Comparison of ENCODE assay signal across 15 mouse cellular contexts in the genomic region with DNA sequence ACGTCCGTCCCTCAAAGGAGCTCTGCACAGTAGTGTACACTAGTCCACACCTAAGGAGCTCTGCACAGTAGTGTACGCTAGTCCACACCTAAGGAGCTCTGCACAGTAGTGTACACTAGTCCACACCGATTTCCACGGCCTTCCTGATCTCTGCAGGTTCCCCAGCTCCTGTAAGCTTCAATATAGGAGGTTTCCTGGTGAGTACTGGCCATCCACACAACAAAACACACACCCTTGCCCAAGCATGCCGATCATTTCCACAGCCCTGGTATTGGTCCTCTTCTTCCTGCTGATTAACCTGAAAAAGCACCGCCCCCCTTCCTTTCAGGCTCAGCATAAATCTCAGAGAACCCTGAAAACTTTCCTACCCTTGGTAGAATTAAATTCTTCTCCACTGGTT.
"Had no signal": no experiment of that assay in that cellular context is flagged by ENCODE, and none has a peak within 500 bp of the region (broad histone marks: within the 10 kb centered on the region; RNA-seq: fewer than 3 reads in every experiment).

No protein-coding gene starts in this region.

- H3K4me3 ChIP-seq: neural tube, embryonic 13.5 days; neural tube, embryonic 15.5 days; stomach, embryonic 15.5 days had no signal

- H3K4me1 ChIP-seq: neural tube, embryonic 13.5 days; neural tube, embryonic 15.5 days; stomach, embryonic 15.5 days had no signal

- H3K4me2 ChIP-seq: neural tube, embryonic 13.5 days; neural tube, embryonic 15.5 days; stomach, embryonic 15.5 days had no signal

- DNase-seq: retina, postnatal 1 day; right cerebral cortex, adult 18-20 months; right cerebral cortex, postnatal 14 days; right cerebral cortex, postnatal 25 days; right cerebral cortex, postnatal 4 days; spleen, adult 18-20 months; thymus, adult 18-20 months; thymus, adult 2 months; thymus, postnatal 14 days; thymus, postnatal 25 days; thymus, postnatal 36 days had no signal

- H3K36me3 ChIP-seq: neural tube, embryonic 13.5 days; neural tube, embryonic 15.5 days; stomach, embryonic 15.5 days had no signal

- H3K9me3 ChIP-seq: neural tube, embryonic 13.5 days; neural tube, embryonic 15.5 days; stomach, embryonic 15.5 days had no signal

- H3K27ac ChIP-seq: neural tube, embryonic 13.5 days; neural tube, embryonic 15.5 days; stomach, embryonic 15.5 days; stomach, postnatal 0 days had no signal

- H3K27me3 ChIP-seq: neural tube, embryonic 13.5 days; neural tube, embryonic 15.5 days; stomach, embryonic 15.5 days had no signal

- H3K9ac ChIP-seq: neural tube, embryonic 13.5 days; neural tube, embryonic 15.5 days; stomach, embryonic 15.5 days had no signal
